In the genomic region with DNA sequence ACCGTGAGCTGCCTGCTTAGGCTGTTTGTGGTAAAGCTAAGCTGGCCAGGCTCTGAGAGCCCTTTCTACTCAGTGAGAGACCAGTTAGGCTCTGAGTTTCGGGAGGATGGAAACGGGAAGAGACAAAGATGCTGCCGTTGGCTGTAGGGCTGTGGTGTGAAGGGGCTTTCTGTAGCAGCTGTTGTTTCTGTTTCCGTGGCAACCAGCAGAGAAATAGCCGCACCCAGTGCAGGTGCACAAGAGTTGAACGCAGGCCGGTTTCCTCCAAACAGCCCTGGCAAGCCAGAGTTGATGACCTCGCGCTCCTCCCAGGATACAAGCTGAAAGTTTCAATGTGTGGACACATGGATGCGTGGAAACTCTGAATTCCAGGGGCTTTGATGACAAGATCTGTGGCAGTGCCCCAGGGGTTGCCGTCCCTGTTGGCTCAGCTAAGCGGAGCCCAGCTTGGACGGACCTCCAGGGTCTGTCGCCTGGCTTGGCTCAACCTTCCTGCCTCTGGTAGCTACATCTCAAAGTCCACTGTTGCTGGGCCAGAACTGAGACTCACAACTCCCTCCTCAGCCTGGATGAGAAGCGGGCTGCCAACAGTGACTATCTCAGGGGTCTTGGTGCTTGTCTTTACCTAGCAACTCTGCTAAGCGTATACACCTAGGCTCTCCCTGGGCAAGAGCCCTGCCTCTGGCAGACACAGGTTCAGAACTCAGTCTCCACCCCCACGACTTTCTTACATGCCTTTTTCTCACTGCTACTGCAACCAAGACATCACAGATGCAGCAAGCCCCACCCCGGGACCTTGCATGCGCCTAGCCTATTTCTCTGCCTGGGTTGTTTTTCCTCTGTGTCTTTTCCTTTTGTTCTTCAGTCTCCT, we compare ENCODE assay signal across 8 mouse cellular contexts.
DNase-seq lines count a peak whose midpoint lies in the region; ATAC-seq and TF ChIP-seq lines count a peak whose summit lies in the region.

No protein-coding gene starts in this region.

- no peak for TF ChIP-seq CTCF in lung, embryonic 14.5 days (IDR thresholded peaks at IDR 0.05; ENCODE audit: low read depth)

- no peaks in the 10 kb centered on the region for H3K9me3 ChIP-seq in lung, embryonic 14.5 days (ENCODE audit: low read depth, low read length)
- no peaks in the 10 kb centered on the region for H3K9me3 ChIP-seq in forebrain, embryonic 16.5 days (ENCODE audit: control insufficient read depth, low read length)
- no peaks in the 10 kb centered on the region for H3K9me3 ChIP-seq in hindbrain, embryonic 15.5 days

- DNase-seq in lung, embryonic 14.5 days: peak; percentile 59
- no peak for DNase-seq in lung, postnatal 14 days
- peak; percentile 72 for DNase-seq in lung, postnatal 25 days (ENCODE audit: low spot score)
- DNase-seq in spleen, adult 12 weeks (ENCODE audit: low spot score): peak; percentile 72
- DNase-seq in adrenal gland, postnatal 4 days (ENCODE audit: low spot score in 2 of 2): no peak
- no peak for DNase-seq in adrenal gland, adult 2 months

- no peak overlapping the region for H3K9ac ChIP-seq in lung, embryonic 14.5 days
- H3K9ac ChIP-seq in forebrain, embryonic 16.5 days (replicated peaks; ENCODE audit: low read depth, low read length): no peak overlapping the region
- H3K9ac ChIP-seq in hindbrain, embryonic 15.5 days: no peak overlapping the region

- H3K4me3 ChIP-seq in lung, embryonic 14.5 days (ENCODE audit: low read depth, low read length): no peak overlapping the region
- H3K4me3 ChIP-seq in forebrain, embryonic 16.5 days (replicated peaks; ENCODE audit: low read length): no peak overlapping the region
- H3K4me3 ChIP-seq in hindbrain, embryonic 15.5 days: no peak overlapping the region

- H3K4me1 ChIP-seq in lung, embryonic 14.5 days (ENCODE audit: insufficient read depth): peaks cover 41% of the 10 kb centered on the region
- H3K4me1 ChIP-seq in forebrain, embryonic 16.5 days (replicated peaks; ENCODE audit: control insufficient read depth, insufficient read depth, low read length): peaks cover 11% of the 10 kb centered on the region
- H3K4me1 ChIP-seq in hindbrain, embryonic 15.5 days (replicated peaks): peaks cover 34% of the 10 kb centered on the region

- H3K27me3 ChIP-seq in lung, embryonic 14.5 days (ENCODE audit: insufficient read depth, low read length): no peaks in the 10 kb centered on the region
- H3K27me3 ChIP-seq in forebrain, embryonic 16.5 days (replicated peaks; ENCODE audit: control insufficient read depth, insufficient read depth, low read length): no peaks in the 10 kb centered on the region
- H3K27me3 ChIP-seq in hindbrain, embryonic 15.5 days: no peaks in the 10 kb centered on the region

- ATAC-seq in lung, embryonic 14.5 days (ENCODE audit: insufficient read depth): no peak
- ATAC-seq in forebrain, embryonic 16.5 days: peak; percentile 49
- ATAC-seq in hindbrain, embryonic 15.5 days (ENCODE audit: low FRiP score, low read depth): peak; percentile 59; the same call in 1 of the 2 replicates

- H3K27ac ChIP-seq in lung, embryonic 14.5 days (ENCODE audit: low read depth): peak overlapping the region; percentile 85
- H3K27ac ChIP-seq in forebrain, embryonic 16.5 days (ENCODE audit: low read length): no peak overlapping the region
- 0 out of 2 replicates have a peak overlapping the region, but pooled peaks have one; percentile 39 for H3K27ac ChIP-seq in hindbrain, embryonic 15.5 days (replicated peaks)

- no peaks in the 10 kb centered on the region for H3K36me3 ChIP-seq in lung, embryonic 14.5 days (ENCODE audit: insufficient read depth)
- H3K36me3 ChIP-seq in forebrain, embryonic 16.5 days (ENCODE audit: control insufficient read depth, insufficient read depth): no peaks in the 10 kb centered on the region
- H3K36me3 ChIP-seq in hindbrain, embryonic 15.5 days: no peaks in the 10 kb centered on the region

- no peak overlapping the region for H3K4me2 ChIP-seq in lung, embryonic 14.5 days
- no peak overlapping the region for H3K4me2 ChIP-seq in forebrain, embryonic 16.5 days (ENCODE audit: low read length)
- no peak overlapping the region for H3K4me2 ChIP-seq in hindbrain, embryonic 15.5 days

- 43% methylated on average over 20 of the region's 20 CpGs for WGBS in lung, embryonic 14.5 days
- 41% methylated on average over 20 of the region's 20 CpGs for WGBS in forebrain, embryonic 16.5 days
- 37% methylated on average over 20 of the region's 20 CpGs for WGBS in hindbrain, embryonic 15.5 days

Comparison
In these comparisons a context has a peak if more than half of its experiments do, and no peak if none do; other contexts are left out.
1. DNase-seq: peak in lung, embryonic 14.5 days (single experiment), lung, postnatal 25 days (single experiment) and spleen, adult 12 weeks (single experiment); none in lung, postnatal 14 days (single experiment), adrenal gland, postnatal 4 days (0 of 2) and adrenal gland, adult 2 months (single experiment).